Mouse (Mus musculus): Measurements from ENCODE around the gene Olfr194. TPM values are rescaled to one million over a fixed set of nuclear protein-coding genes. Genes with fewer than 3 reads are reported as not detected.

Olfr194 gene
- total and polyA plus RNA-seq, 3 experiments: not detected

- Histone ChIP-seq H3K79me2 (ENCODE audit: control insufficient read depth, insufficient read depth, low read length, poor library complexity) (no peaks in the 10 kb centered on the region), H3K27ac (ENCODE audit: control insufficient read depth, low read depth, low read length) (no peak overlapping the region), H3K4me1 (ENCODE audit: control insufficient read depth in 1 of 2, insufficient read depth in 2 of 2, low read length in 2 of 2) (no peaks in the 10 kb centered on the region), H3K4me3 (ENCODE audit: control insufficient read depth in 1 of 2, insufficient read depth in 1 of 2, low read depth in 2 of 2, low read length in 2 of 2) (no peak overlapping the region), H3K27me3 (ENCODE audit: control insufficient read depth in 1 of 2, insufficient read depth in 2 of 2, low read length in 2 of 2) (no peaks in the 10 kb centered on the region), H3K9ac (ENCODE audit: control insufficient read depth, low read depth, low read length, poor library complexity, severe bottlenecking) (no peak overlapping the region), H3K36me3 (ENCODE audit: control insufficient read depth in 1 of 2, insufficient read depth in 2 of 2, low read length in 2 of 2) (no peaks in the 10 kb centered on the region), H3K9me3 (replicated peaks; ENCODE audit: insufficient read depth, low read length) (no peaks in the 10 kb centered on the region)
- DNase-seq (ENCODE audit: low read depth, low spot score): no peak
- no peak for TF ChIP-seq MAX (IDR thresholded peaks at IDR 0.05; ENCODE audit: low read length)
- TF ChIP-seq BHLHE40 (IDR thresholded peaks at IDR 0.05; ENCODE audit: borderline replicate concordance, low read depth, low read length): no peak
- TF ChIP-seq USF1 (IDR thresholded peaks at IDR 0.05; ENCODE audit: low read depth, low read length): no peak
- no peak for TF ChIP-seq ELF1 (IDR thresholded peaks at IDR 0.05; ENCODE audit: low read depth, low read length)
- no peak for TF ChIP-seq NRF1 (IDR thresholded peaks at IDR 0.05; ENCODE audit: insufficient read depth, low read depth, low read length, poor library complexity, severe bottlenecking)
- TF ChIP-seq E2F4 (IDR thresholded peaks at IDR 0.05; ENCODE audit: borderline replicate concordance, low read depth, low read length): no peak
- no peak for TF ChIP-seq NELFE (IDR thresholded peaks at IDR 0.05; ENCODE audit: low read depth, low read length)
- TF ChIP-seq POLR2A (IDR thresholded peaks at IDR 0.05; ENCODE audit: control insufficient read depth in 1 of 2, insufficient read depth in 1 of 2, low read depth in 1 of 2, low read length in 2 of 2, poor library complexity in 1 of 2): no peak
- no peak for TF ChIP-seq MYC (IDR thresholded peaks at IDR 0.05; ENCODE audit: low read depth, low read length)
- no peak for TF ChIP-seq RAD21 (IDR thresholded peaks at IDR 0.05; ENCODE audit: low read depth, low read length)
- TF ChIP-seq TCF12 (IDR thresholded peaks at IDR 0.05; ENCODE audit: low read depth, low read length): no peak
- TF ChIP-seq CTCF (IDR thresholded peaks at IDR 0.05 in 2 of 3, conservative IDR thresholded peaks at IDR 0.05 in 1 of 3; ENCODE audit: control insufficient read depth in 1 of 3, insufficient read depth in 1 of 3, low read depth in 2 of 3, low read length in 3 of 3, poor library complexity in 1 of 3, severe bottlenecking in 1 of 3): no peak
- no peak for TF ChIP-seq TBP (IDR thresholded peaks at IDR 0.05; ENCODE audit: low read depth, low read length)
- no peak for TF ChIP-seq KAT2A (conservative IDR thresholded peaks at IDR 0.05; ENCODE audit: low read depth, low read length)
Measured at GRCm38 (mm10) chr16:59073520-59073919, 47.3 kb downstream of the Olfr194 start.

GRCm38 (mm10) chr16:59071755-59072154 is 49.1 kb downstream of the Olfr194 start:
- Histone ChIP-seq H3K4me3 (ENCODE audit: control insufficient read depth in 1 of 2, insufficient read depth in 1 of 2, low read depth in 2 of 2, low read length in 2 of 2) (no peak overlapping the region), H3K27ac (ENCODE audit: control insufficient read depth, low read depth, low read length) (no peak overlapping the region), H3K4me1 (ENCODE audit: control insufficient read depth in 1 of 2, insufficient read depth in 2 of 2, low read length in 2 of 2) (no peaks in the 10 kb centered on the region), H3K9ac (ENCODE audit: control insufficient read depth, low read depth, low read length, poor library complexity, severe bottlenecking) (no peak overlapping the region), H3K79me2 (ENCODE audit: control insufficient read depth, insufficient read depth, low read length, poor library complexity) (no peaks in the 10 kb centered on the region), H3K9me3 (replicated peaks; ENCODE audit: insufficient read depth, low read length) (no peaks in the 10 kb centered on the region), H3K27me3 (ENCODE audit: control insufficient read depth in 1 of 2, insufficient read depth in 2 of 2, low read length in 2 of 2) (no peaks in the 10 kb centered on the region), H3K36me3 (ENCODE audit: control insufficient read depth in 1 of 2, insufficient read depth in 2 of 2, low read length in 2 of 2) (no peaks in the 10 kb centered on the region)
- TF ChIP-seq ZKSCAN1 (IDR thresholded peaks at IDR 0.05; ENCODE audit: low read depth, low read length) (no peak), CTCF (IDR thresholded peaks at IDR 0.05 in 2 of 3, conservative IDR thresholded peaks at IDR 0.05 in 1 of 3; ENCODE audit: control insufficient read depth in 1 of 3, insufficient read depth in 1 of 3, low read depth in 2 of 3, low read length in 3 of 3, poor library complexity in 1 of 3, severe bottlenecking in 1 of 3) (no peak), USF2 (IDR thresholded peaks at IDR 0.05; ENCODE audit: borderline replicate concordance in 1 of 2, insufficient read depth in 1 of 2, low read depth in 1 of 2, low read length in 2 of 2) (no peak), POLR2AphosphoS2 (IDR thresholded peaks at IDR 0.05; ENCODE audit: low read length) (no peak)
- no peak for DNase-seq (ENCODE audit: low read depth, low spot score)

Other genes with a start within 250 kb of the Olfr194 start
- gene Olfr177, start 246.3 kb downstream of the Olfr194 start, total RNA-seq (2012; rRNA removed): 0.08 TPM in 1 of 2 replicates, not detected in the other
- gene Olfr177, start 246.3 kb downstream of the Olfr194 start, polyA plus RNA-seq (2012; ENCODE audit: insufficient read depth in 1 of 2, insufficient read length in 2 of 2, low read depth in 1 of 2, low replicate concordance in 2 of 2, missing spikeins in 1 of 2): not detected
- gene Olfr178, start 229.0 kb downstream of the Olfr194 start, total RNA-seq (2012; rRNA removed): 1.2 and 3.0 TPM in 2 replicates
- gene Olfr178, start 229.0 kb downstream of the Olfr194 start, polyA plus RNA-seq (2012; ENCODE audit: insufficient read depth in 1 of 2, insufficient read length in 2 of 2, low read depth in 1 of 2, low replicate concordance in 2 of 2, missing spikeins in 1 of 2): 1 to 10 TPM in 1 of 2 experiments, not detected in 1; 3.5 TPM
- gene Olfr181, start 192.3 kb downstream of the Olfr194 start, total RNA-seq (2012; rRNA removed): 0.12 TPM in 1 of 2 replicates, not detected in the other
- gene Olfr181, start 192.3 kb downstream of the Olfr194 start, polyA plus RNA-seq (2012; ENCODE audit: insufficient read depth in 1 of 2, insufficient read length in 2 of 2, low read depth in 1 of 2, low replicate concordance in 2 of 2, missing spikeins in 1 of 2): not detected
- 0.50 TPM in 1 of 2 replicates, not detected in the other for gene Olfr180, start 191.7 kb downstream of the Olfr194 start, total RNA-seq (2012; rRNA removed)
- gene Olfr180, start 191.7 kb downstream of the Olfr194 start, polyA plus RNA-seq (2012; ENCODE audit: insufficient read depth in 1 of 2, insufficient read length in 2 of 2, low read depth in 1 of 2, low replicate concordance in 2 of 2, missing spikeins in 1 of 2): 1 to 10 TPM in 1 of 2 experiments, not detected in 1; 1.1 TPM
- 0.42 and 0.73 TPM in 2 replicates for gene Olfr183, start 125.7 kb downstream of the Olfr194 start, total RNA-seq (2012; rRNA removed)
- under 1 TPM in 1 of 2 experiments, not detected in 1; 0.49 TPM for gene Olfr183, start 125.7 kb downstream of the Olfr194 start, polyA plus RNA-seq (2012; ENCODE audit: insufficient read depth in 1 of 2, insufficient read length in 2 of 2, low read depth in 1 of 2, low replicate concordance in 2 of 2, missing spikeins in 1 of 2)
- gene Olfr186, start 90.8 kb downstream of the Olfr194 start, total RNA-seq (2012; rRNA removed): not detected in 2 replicates
- under 1 TPM in 1 of 2 experiments, not detected in 1; 0.15 TPM for gene Olfr186, start 90.8 kb downstream of the Olfr194 start, polyA plus RNA-seq (2012; ENCODE audit: insufficient read depth in 1 of 2, insufficient read length in 2 of 2, low read depth in 1 of 2, low replicate concordance in 2 of 2, missing spikeins in 1 of 2)
- not detected in 2 replicates for gene Olfr187, start 81.3 kb downstream of the Olfr194 start, total RNA-seq (2012; rRNA removed)
- not detected for gene Olfr187, start 81.3 kb downstream of the Olfr194 start, polyA plus RNA-seq (2012; ENCODE audit: insufficient read depth in 1 of 2, insufficient read length in 2 of 2, low read depth in 1 of 2, low replicate concordance in 2 of 2, missing spikeins in 1 of 2)
- gene Olfr190, start 43.1 kb downstream of the Olfr194 start, total RNA-seq (2012; rRNA removed): not detected in 2 replicates
- gene Olfr190, start 43.1 kb downstream of the Olfr194 start, polyA plus RNA-seq (2012; ENCODE audit: insufficient read depth in 1 of 2, insufficient read length in 2 of 2, low read depth in 1 of 2, low replicate concordance in 2 of 2, missing spikeins in 1 of 2): not detected
- not detected in 2 replicates for gene Olfr191, start 31.2 kb downstream of the Olfr194 start, total RNA-seq (2012; rRNA removed)
- under 1 TPM in 1 of 2 experiments, not detected in 1; 0.01 TPM for gene Olfr191, start 31.2 kb downstream of the Olfr194 start, polyA plus RNA-seq (2012; ENCODE audit: insufficient read depth in 1 of 2, insufficient read length in 2 of 2, low read depth in 1 of 2, low replicate concordance in 2 of 2, missing spikeins in 1 of 2)
- not detected in 2 replicates for gene Olfr193, start 9.2 kb downstream of the Olfr194 start, total RNA-seq (2012; rRNA removed)
- not detected for gene Olfr193, start 9.2 kb downstream of the Olfr194 start, polyA plus RNA-seq (2012; ENCODE audit: insufficient read depth in 1 of 2, insufficient read length in 2 of 2, low read depth in 1 of 2, low replicate concordance in 2 of 2, missing spikeins in 1 of 2)
- 0.15 TPM in 1 of 2 replicates, not detected in the other for gene Olfr195, start 26.0 kb upstream of the Olfr194 start, total RNA-seq (2012; rRNA removed)
- not detected for gene Olfr195, start 26.0 kb upstream of the Olfr194 start, polyA plus RNA-seq (2012; ENCODE audit: insufficient read depth in 1 of 2, insufficient read length in 2 of 2, low read depth in 1 of 2, low replicate concordance in 2 of 2, missing spikeins in 1 of 2)
- gene Olfr196, start 49.4 kb upstream of the Olfr194 start, total RNA-seq (2012; rRNA removed): not detected in 2 replicates
- not detected for gene Olfr196, start 49.4 kb upstream of the Olfr194 start, polyA plus RNA-seq (2012; ENCODE audit: insufficient read depth in 1 of 2, insufficient read length in 2 of 2, low read depth in 1 of 2, low replicate concordance in 2 of 2, missing spikeins in 1 of 2)
- gene Olfr198, start 82.5 kb upstream of the Olfr194 start, total RNA-seq (2012; rRNA removed): not detected in 2 replicates
- not detected for gene Olfr198, start 82.5 kb upstream of the Olfr194 start, polyA plus RNA-seq (2012; ENCODE audit: insufficient read depth in 1 of 2, insufficient read length in 2 of 2, low read depth in 1 of 2, low replicate concordance in 2 of 2, missing spikeins in 1 of 2)
- 0.08 and 0.16 TPM in 2 replicates for gene Olfr199, start 98.7 kb upstream of the Olfr194 start, total RNA-seq (2012; rRNA removed)
- gene Olfr199, start 98.7 kb upstream of the Olfr194 start, polyA plus RNA-seq (2012; ENCODE audit: insufficient read depth in 1 of 2, insufficient read length in 2 of 2, low read depth in 1 of 2, low replicate concordance in 2 of 2, missing spikeins in 1 of 2): under 1 TPM in 1 of 2 experiments, not detected in 1; 0.22 TPM
- gene Olfr201, start 151.6 kb upstream of the Olfr194 start, total RNA-seq (2012; rRNA removed): 0.08 TPM in 1 of 2 replicates, not detected in the other
- gene Olfr201, start 151.6 kb upstream of the Olfr194 start, polyA plus RNA-seq (2012; ENCODE audit: insufficient read depth in 1 of 2, insufficient read length in 2 of 2, low read depth in 1 of 2, low replicate concordance in 2 of 2, missing spikeins in 1 of 2): under 1 TPM in 1 of 2 experiments, not detected in 1; 0.03 TPM
- not detected in 2 replicates for gene Olfr202, start 165.7 kb upstream of the Olfr194 start, total RNA-seq (2012; rRNA removed)
- gene Olfr202, start 165.7 kb upstream of the Olfr194 start, polyA plus RNA-seq (2012; ENCODE audit: insufficient read depth in 1 of 2, insufficient read length in 2 of 2, low read depth in 1 of 2, low replicate concordance in 2 of 2, missing spikeins in 1 of 2): not detected
- gene Olfr203, start 177.8 kb upstream of the Olfr194 start, total RNA-seq (2012; rRNA removed): not detected in 2 replicates
- gene Olfr203, start 177.8 kb upstream of the Olfr194 start, polyA plus RNA-seq (2012; ENCODE audit: insufficient read depth in 1 of 2, insufficient read length in 2 of 2, low read depth in 1 of 2, low replicate concordance in 2 of 2, missing spikeins in 1 of 2): not detected
- gene Olfr204, start 197.2 kb upstream of the Olfr194 start, total RNA-seq (2012; rRNA removed): not detected in 2 replicates
- gene Olfr204, start 197.2 kb upstream of the Olfr194 start, polyA plus RNA-seq (2012; ENCODE audit: insufficient read depth in 1 of 2, insufficient read length in 2 of 2, low read depth in 1 of 2, low replicate concordance in 2 of 2, missing spikeins in 1 of 2): not detected
- gene Olfr205, start 210.1 kb upstream of the Olfr194 start, total RNA-seq (2012; rRNA removed): not detected in 2 replicates
- gene Olfr205, start 210.1 kb upstream of the Olfr194 start, polyA plus RNA-seq (2012; ENCODE audit: insufficient read depth in 1 of 2, insufficient read length in 2 of 2, low read depth in 1 of 2, low replicate concordance in 2 of 2, missing spikeins in 1 of 2): not detected
- gene Olfr206, start 228.2 kb upstream of the Olfr194 start, total RNA-seq (2012; rRNA removed): not detected in 2 replicates
- gene Olfr206, start 228.2 kb upstream of the Olfr194 start, polyA plus RNA-seq (2012; ENCODE audit: insufficient read depth in 1 of 2, insufficient read length in 2 of 2, low read depth in 1 of 2, low replicate concordance in 2 of 2, missing spikeins in 1 of 2): not detected
- gene Olfr209, start 242.9 kb upstream of the Olfr194 start, total RNA-seq (2012; rRNA removed): not detected in 2 replicates
- gene Olfr209, start 242.9 kb upstream of the Olfr194 start, polyA plus RNA-seq (2012; ENCODE audit: insufficient read depth in 1 of 2, insufficient read length in 2 of 2, low read depth in 1 of 2, low replicate concordance in 2 of 2, missing spikeins in 1 of 2): not detected